Mouse (Mus musculus): ENCODE results near the gene Tubb4a. TPM values are rescaled to one million over a fixed set of nuclear protein-coding genes. Genes with fewer than 3 reads are reported as not detected.

The Tubb4a gene
- polyA plus RNA-seq, 1 experiment, result not detected

DNA sequence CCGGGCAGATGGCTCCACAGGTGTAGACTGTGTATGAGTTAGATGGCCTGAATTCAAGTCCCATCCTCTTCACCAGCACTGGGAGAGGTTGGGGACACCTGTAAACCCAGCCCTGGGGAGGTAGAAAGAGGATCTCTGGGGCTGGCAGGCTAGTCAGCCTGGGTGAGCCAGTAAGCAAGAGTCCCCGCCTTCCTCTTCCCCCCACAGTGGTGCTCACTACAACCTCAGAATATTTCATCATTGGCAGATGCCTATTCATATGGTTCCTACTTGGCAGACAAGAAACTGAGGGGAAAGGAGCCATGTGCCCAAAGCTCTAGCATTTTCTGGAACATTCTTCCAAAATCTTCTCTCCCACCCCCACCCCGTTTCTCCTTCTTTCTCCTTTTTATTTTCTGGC, 38.8 kb downstream of the Tubb4a start:
- TF ChIP-seq CTCF (IDR thresholded peaks at IDR 0.05; ENCODE audit: insufficient read depth, low read depth, low read length) (no peak), POLR2A (IDR thresholded peaks at IDR 0.05; ENCODE audit: insufficient read depth, low read depth, low read length) (no peak)
- 91% methylated on average over 3 of the region's 3 CpGs for WGBS
- H3K4me3 ChIP-seq (ENCODE audit: insufficient read depth, low read depth, low read length), result no peak overlapping the region
- no peak overlapping the region for H3K27ac ChIP-seq (ENCODE audit: insufficient read depth, low read depth, low read length)
- H3K4me1 ChIP-seq (ENCODE audit: control insufficient read depth, insufficient read depth, low read length), result peaks cover 2% of the 10 kb centered on the region; the same call in 1 of the 2 replicates

DNA sequence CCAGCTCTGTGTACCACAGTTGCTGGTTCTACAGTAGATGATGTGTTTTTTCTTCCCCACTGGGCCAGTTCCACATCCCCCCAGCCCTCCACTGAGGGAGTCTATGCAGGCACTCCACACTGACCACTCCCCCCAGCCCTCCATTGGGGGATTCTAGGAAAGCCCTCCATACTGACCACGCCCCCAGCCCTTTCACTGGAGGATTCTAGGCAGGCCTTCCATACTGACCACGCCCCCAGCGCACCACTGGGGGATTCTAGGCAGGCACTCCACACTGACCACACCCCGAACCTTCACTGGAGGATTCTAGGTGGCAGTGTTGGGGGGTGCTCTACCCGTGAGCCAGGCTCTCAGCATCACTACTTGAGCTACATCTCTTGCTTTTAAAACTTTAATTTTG, 40.2 kb downstream of the Tubb4a start:
- no peak for TF ChIP-seq POLR2A (IDR thresholded peaks at IDR 0.05; ENCODE audit: insufficient read depth, low read depth, low read length)
- TF ChIP-seq CTCF (IDR thresholded peaks at IDR 0.05; ENCODE audit: insufficient read depth, low read depth, low read length), result no peak
- peaks cover 8% of the 10 kb centered on the region for H3K4me1 ChIP-seq (ENCODE audit: control insufficient read depth, insufficient read depth, low read length)
- WGBS, result 61% methylated on average over 5 of the region's 5 CpGs
- H3K27ac ChIP-seq (ENCODE audit: insufficient read depth, low read depth, low read length), result no peak overlapping the region
- no peak overlapping the region for H3K4me3 ChIP-seq (ENCODE audit: insufficient read depth, low read depth, low read length)

DNA sequence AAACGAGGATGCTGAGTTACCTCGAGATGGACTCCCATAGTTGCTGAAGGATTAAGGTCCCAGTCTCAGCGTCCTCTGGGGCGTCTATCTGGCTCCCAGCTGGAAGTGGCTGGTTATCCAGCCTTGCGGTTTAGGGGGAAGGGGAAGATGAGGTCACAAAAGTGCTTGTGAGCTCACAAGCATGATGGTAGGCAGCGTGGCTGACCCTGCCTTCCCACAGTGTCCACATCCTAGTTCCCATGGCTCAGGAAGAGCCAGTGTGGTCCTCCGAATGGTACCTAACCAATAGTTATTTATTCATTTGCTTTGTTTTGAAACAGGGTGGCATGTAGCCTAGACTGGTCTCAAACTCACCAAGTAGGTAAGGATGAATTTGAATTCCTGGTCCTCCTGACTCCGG, 46.0 kb downstream of the Tubb4a start, which contains the start of gene Slc25a41:
Gene Slc25a41, minus strand, starts transcription at position 101 of the 400 bp plus-strand sequence.
- 75% methylated on average over 8 of the region's 8 CpGs for WGBS
- Histone ChIP-seq H3K27ac (ENCODE audit: insufficient read depth, low read depth, low read length) (no peak within 1 kb of the TSS), H3K4me3 (ENCODE audit: insufficient read depth, low read depth, low read length) (no peak within 1 kb of the TSS), H3K4me1 (ENCODE audit: control insufficient read depth, insufficient read depth, low read length) (peaks cover 8% of the 10 kb centered on the region)
- no peak for TF ChIP-seq CTCF (IDR thresholded peaks at IDR 0.05; ENCODE audit: insufficient read depth, low read depth, low read length)
- TF ChIP-seq POLR2A (IDR thresholded peaks at IDR 0.05; ENCODE audit: insufficient read depth, low read depth, low read length), result no peak

DNA sequence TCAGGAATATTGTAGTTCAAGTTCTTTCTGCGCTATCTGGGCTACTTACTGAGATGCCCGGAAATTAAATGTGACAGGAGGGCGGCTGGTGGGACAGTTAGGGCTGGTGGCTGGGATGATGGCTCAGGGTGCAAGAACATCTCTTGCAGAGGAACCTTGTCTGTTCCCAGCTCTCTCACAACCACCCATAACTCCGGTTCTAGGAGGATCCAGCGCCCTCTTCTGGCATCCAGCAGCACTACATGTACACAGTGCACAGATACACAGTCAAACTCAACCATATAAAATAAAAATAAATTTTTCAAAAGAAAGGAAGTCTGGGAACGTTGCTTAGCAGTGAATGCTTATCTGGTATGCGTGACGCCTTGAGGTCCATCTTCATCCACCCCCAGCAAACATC, 48.6 kb downstream of the Tubb4a start:
- Histone ChIP-seq H3K27ac (ENCODE audit: insufficient read depth, low read depth, low read length) (no peak overlapping the region), H3K4me3 (ENCODE audit: insufficient read depth, low read depth, low read length) (no peak overlapping the region), H3K4me1 (ENCODE audit: control insufficient read depth, insufficient read depth, low read length) (peaks cover 8% of the 10 kb centered on the region)
- 42% methylated on average over 8 of the region's 8 CpGs for whole genome bisulfite sequencing
- no peak for TF ChIP-seq POLR2A (IDR thresholded peaks at IDR 0.05; ENCODE audit: insufficient read depth, low read depth, low read length)
- no peak for TF ChIP-seq CTCF (IDR thresholded peaks at IDR 0.05; ENCODE audit: insufficient read depth, low read depth, low read length)

DNA sequence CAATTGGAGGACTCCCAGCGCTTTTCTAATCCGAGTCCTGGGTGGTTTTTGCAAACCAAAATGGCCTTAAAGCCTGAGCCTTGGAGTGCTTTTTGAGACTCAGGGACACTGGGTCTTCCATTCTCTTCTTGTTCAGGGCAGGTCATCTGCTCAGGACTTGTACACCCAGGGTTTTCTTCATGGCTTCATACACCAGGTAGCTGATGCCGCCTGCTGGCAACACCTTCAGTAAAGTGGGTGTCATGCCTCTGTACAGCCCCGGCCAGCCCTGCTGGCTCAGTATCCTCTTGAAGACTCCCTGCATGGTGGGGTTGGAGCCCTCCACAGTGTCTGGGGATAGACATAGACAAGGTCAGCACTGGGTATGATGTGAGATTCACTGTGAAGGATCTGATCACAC, 54.7 kb downstream of the Tubb4a start:
- Histone ChIP-seq H3K27ac (ENCODE audit: insufficient read depth, low read depth, low read length) (0 out of 2 replicates have a peak overlapping the region, but pooled peaks have one; percentile 93), H3K4me1 (ENCODE audit: control insufficient read depth, insufficient read depth, low read length) (peaks cover 10% of the 10 kb centered on the region), H3K4me3 (ENCODE audit: insufficient read depth, low read depth, low read length) (no peak overlapping the region)
- 86% methylated on average over 4 of the region's 4 CpGs for WGBS
- no peak for TF ChIP-seq POLR2A (IDR thresholded peaks at IDR 0.05; ENCODE audit: insufficient read depth, low read depth, low read length)
- no peak for TF ChIP-seq CTCF (IDR thresholded peaks at IDR 0.05; ENCODE audit: insufficient read depth, low read depth, low read length)

DNA sequence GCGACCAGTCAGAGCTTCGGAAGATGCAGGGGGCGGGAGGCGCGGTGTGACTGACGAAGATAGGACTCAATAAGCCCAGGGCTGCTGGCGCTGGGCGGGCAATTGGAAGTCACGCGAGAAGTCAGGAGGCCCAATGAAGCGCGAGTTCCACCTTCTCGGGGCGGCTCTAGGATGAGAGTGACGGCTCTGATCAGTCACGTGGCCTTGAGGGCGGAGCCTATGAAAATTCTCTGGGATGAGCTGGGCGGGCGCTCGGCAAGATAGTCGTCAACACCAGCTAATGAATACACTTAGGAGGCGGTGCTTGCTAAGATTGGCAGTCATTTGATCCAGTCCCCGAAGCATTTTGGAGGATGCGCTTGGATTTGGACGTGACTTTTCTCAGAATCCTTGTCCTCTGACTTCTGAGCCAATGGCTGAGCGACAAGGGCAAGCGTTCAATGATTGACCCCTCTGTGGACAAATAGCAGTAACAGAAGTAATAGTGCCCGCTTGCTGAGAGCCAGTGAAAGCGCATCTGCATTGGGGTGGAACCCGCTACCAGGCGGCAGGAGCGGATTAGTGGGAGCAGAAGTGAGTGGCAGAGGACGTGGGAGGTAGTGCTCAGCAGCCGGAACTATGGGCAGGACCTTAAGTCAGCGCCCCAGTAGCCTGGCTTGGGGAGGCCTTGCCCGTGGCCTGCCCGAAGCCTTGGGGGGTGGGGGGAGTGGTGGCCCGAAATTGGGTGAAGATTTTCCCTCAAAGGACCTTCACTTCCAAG, 55.7 kb downstream of the Tubb4a start:
- TF ChIP-seq POLR2A (IDR thresholded peaks at IDR 0.05; ENCODE audit: insufficient read depth, low read depth, low read length), result peak; percentile 62
- TF ChIP-seq CTCF (IDR thresholded peaks at IDR 0.05; ENCODE audit: insufficient read depth, low read depth, low read length), result no peak
- WGBS, result under 1% methylated on average over 38 of the region's 38 CpGs
- Histone ChIP-seq H3K27ac (ENCODE audit: insufficient read depth, low read depth, low read length) (peak overlapping the region; percentile 93), H3K4me1 (ENCODE audit: control insufficient read depth, insufficient read depth, low read length) (peaks cover 10% of the 10 kb centered on the region), H3K4me3 (ENCODE audit: insufficient read depth, low read depth, low read length) (peak overlapping the region; percentile 57)

DNA sequence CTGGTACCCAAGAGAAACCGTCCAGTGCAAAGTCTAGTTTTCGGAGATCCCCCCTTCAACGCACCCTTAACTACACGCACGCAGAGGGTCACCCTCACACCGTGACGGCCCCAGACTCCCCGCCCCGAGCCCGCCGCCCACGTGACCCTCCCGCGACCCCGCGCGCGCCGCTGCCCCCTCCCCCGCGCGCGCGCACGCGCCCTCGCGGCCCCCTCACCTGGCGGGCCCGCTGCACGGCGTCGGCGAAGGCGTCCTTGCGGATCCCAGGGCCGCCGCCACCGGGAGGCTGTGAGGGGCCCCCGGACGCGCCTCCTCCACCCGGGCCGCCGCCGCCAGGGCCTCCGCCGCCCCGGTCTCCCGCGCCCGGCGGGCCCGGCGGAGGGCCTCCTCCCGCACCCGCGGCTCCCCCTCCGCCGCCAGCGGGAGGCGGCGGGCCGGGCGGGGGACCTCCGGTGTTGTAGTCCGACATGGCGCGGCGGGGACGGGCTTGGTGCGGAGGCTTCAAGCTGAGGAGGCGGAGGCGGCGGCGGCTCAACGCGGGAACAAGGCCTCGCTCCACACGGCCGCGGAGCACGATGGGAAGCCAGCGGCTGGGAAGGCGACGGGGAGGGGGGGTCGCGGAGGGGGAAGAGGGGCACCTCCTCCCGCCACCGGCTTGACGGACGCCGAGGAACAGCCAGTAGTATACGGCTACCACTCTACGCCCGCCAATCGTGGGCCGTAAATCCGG, 56.5 kb downstream of the Tubb4a start, which contains the start of gene Khsrp:
Gene Khsrp, minus strand, starts transcription at position 592 of the 730 bp plus-strand sequence.
- 1% methylated on average over 99 of the region's 99 CpGs for WGBS
- peak within 1 kb of the TSS; percentile 91 for H3K4me3 ChIP-seq (ENCODE audit: insufficient read depth, low read depth, low read length)
- H3K27ac ChIP-seq (ENCODE audit: insufficient read depth, low read depth, low read length), result peak within 1 kb of the TSS; percentile 93
- TF ChIP-seq CTCF (IDR thresholded peaks at IDR 0.05; ENCODE audit: insufficient read depth, low read depth, low read length) (no peak), POLR2A (IDR thresholded peaks at IDR 0.05; ENCODE audit: insufficient read depth, low read depth, low read length) (peak; percentile 61)
- H3K4me1 ChIP-seq (ENCODE audit: control insufficient read depth, insufficient read depth, low read length), result peaks cover 10% of the 10 kb centered on the region

Other genes with a start within 250 kb of the Tubb4a start
- gene Acsbg2, start 213.3 kb downstream of the Tubb4a start, polyA plus RNA-seq (2012; ENCODE audit: insufficient read depth, insufficient read length, low replicate concordance, missing spikeins), result not detected in 2 replicates
- not detected in 2 replicates for gene 1700061G19Rik, start 212.3 kb downstream of the Tubb4a start, polyA plus RNA-seq (2012; ENCODE audit: insufficient read depth, insufficient read length, low replicate concordance, missing spikeins)
- not detected in 2 replicates for gene Mllt1, start 152.4 kb downstream of the Tubb4a start, polyA plus RNA-seq (2012; ENCODE audit: insufficient read depth, insufficient read length, low replicate concordance, missing spikeins)
- not detected in 2 replicates for gene Acer1, start 105.7 kb downstream of the Tubb4a start, polyA plus RNA-seq (2012; ENCODE audit: insufficient read depth, insufficient read length, low replicate concordance, missing spikeins)
- gene Clpp, start 97.5 kb downstream of the Tubb4a start, polyA plus RNA-seq (2012; ENCODE audit: insufficient read depth, insufficient read length, low replicate concordance, missing spikeins), result not detected in 2 replicates
- gene Alkbh7, start 90.4 kb downstream of the Tubb4a start, polyA plus RNA-seq (2012; ENCODE audit: insufficient read depth, insufficient read length, low replicate concordance, missing spikeins), result not detected in 2 replicates
- gene Pspn, start 87.8 kb downstream of the Tubb4a start, polyA plus RNA-seq (2012; ENCODE audit: insufficient read depth, insufficient read length, low replicate concordance, missing spikeins), result not detected in 2 replicates
- gene Gtf2f1, start 76.5 kb downstream of the Tubb4a start, polyA plus RNA-seq (2012; ENCODE audit: insufficient read depth, insufficient read length, low replicate concordance, missing spikeins), result not detected in 2 replicates
- gene Gm17949, start 76.3 kb downstream of the Tubb4a start, polyA plus RNA-seq (2012; ENCODE audit: insufficient read depth, insufficient read length, low replicate concordance, missing spikeins), result not detected in 2 replicates
- gene Khsrp, start 56.3 kb downstream of the Tubb4a start, polyA plus RNA-seq (2012; ENCODE audit: insufficient read depth, insufficient read length, low replicate concordance, missing spikeins), result 183 TPM in 1 of 2 replicates, not detected in the other
- not detected in 2 replicates for gene Slc25a41, start 46.1 kb downstream of the Tubb4a start, polyA plus RNA-seq (2012; ENCODE audit: insufficient read depth, insufficient read length, low replicate concordance, missing spikeins)
- gene Crb3, start 28.7 kb downstream of the Tubb4a start, polyA plus RNA-seq (2012; ENCODE audit: insufficient read depth, insufficient read length, low replicate concordance, missing spikeins), result not detected in 2 replicates
- gene Slc25a23, start 27.9 kb downstream of the Tubb4a start, polyA plus RNA-seq (2012; ENCODE audit: insufficient read depth, insufficient read length, low replicate concordance, missing spikeins), result 526 and 583 TPM in 2 replicates
- not detected in 2 replicates for gene Dennd1c, start 9.3 kb downstream of the Tubb4a start, polyA plus RNA-seq (2012; ENCODE audit: insufficient read depth, insufficient read length, low replicate concordance, missing spikeins)
- not detected in 2 replicates for gene Tnfsf9, start 17.5 kb upstream of the Tubb4a start, polyA plus RNA-seq (2012; ENCODE audit: insufficient read depth, insufficient read length, low replicate concordance, missing spikeins)
- gene Cd70, start 62.0 kb upstream of the Tubb4a start, polyA plus RNA-seq (2012; ENCODE audit: insufficient read depth, insufficient read length, low replicate concordance, missing spikeins), result not detected in 2 replicates
- gene Tnfsf14, start 106.4 kb upstream of the Tubb4a start, polyA plus RNA-seq (2012; ENCODE audit: insufficient read depth, insufficient read length, low replicate concordance, missing spikeins), result not detected in 2 replicates
- gene C3, start 140.4 kb upstream of the Tubb4a start, polyA plus RNA-seq (2012; ENCODE audit: insufficient read depth, insufficient read length, low replicate concordance, missing spikeins), result not detected in 2 replicates
- not detected in 2 replicates for gene Gpr108, start 160.7 kb upstream of the Tubb4a start, polyA plus RNA-seq (2012; ENCODE audit: insufficient read depth, insufficient read length, low replicate concordance, missing spikeins)
- gene Trip10, start 161.7 kb upstream of the Tubb4a start, polyA plus RNA-seq (2012; ENCODE audit: insufficient read depth, insufficient read length, low replicate concordance, missing spikeins), result not detected in 2 replicates
- 215 TPM in 1 of 2 replicates, not detected in the other for gene Vav1, start 191.3 kb upstream of the Tubb4a start, polyA plus RNA-seq (2012; ENCODE audit: insufficient read depth, insufficient read length, low replicate concordance, missing spikeins)

Measured in olfactory bulb, adult 2 months (tissue).